Mouse (Mus musculus): ENCODE data around the gene Tti1. TPM values are rescaled to one million over a fixed set of nuclear protein-coding genes. Genes with fewer than 3 reads are reported as not detected.
"Not testable (repeated sequence)": the region's sequence is repeated elsewhere in the genome, so short reads cannot be mapped to it uniquely, and the experiment has no call there.

The Tti1 gene
- polyA plus RNA-seq, 1 experiment from 2014 or later = 23.5 TPM

DNA sequence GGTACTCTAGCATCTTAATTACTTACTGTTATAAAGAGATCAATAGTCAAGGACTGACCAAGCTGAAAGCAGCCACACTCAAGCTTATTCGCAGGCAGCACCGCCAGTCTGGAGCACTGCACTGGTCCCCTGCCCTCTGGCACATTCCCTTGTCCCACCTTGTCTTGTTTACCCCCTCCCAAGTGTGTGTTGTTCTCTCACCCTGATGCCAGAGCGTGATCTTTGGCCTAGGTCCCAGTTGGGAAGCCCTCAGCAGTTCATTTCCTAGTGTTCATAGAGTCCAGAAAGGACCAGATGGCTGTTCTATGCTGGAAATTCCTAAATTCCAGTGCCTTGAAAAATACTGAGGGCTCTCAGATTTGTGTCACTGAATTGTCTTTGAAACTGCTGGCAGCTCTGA is 28.8 kb upstream of the Tti1 start:
- no peak overlapping the region for H3K4me2 ChIP-seq (ENCODE audit: low read length)
- no peak overlapping the region for H3K27ac ChIP-seq (replicated peaks in 1 of 2; ENCODE audit: control insufficient read depth in 1 of 2, insufficient read depth in 1 of 2, low read depth in 2 of 2, low read length in 2 of 2)
- H3K9me3 ChIP-seq (ENCODE audit: control insufficient read depth, low read length) = no peaks in the 10 kb centered on the region
- H3K4me3 ChIP-seq (ENCODE audit: control insufficient read depth in 1 of 2, insufficient read depth in 1 of 2, low read depth in 1 of 2, low read length in 2 of 2) = no peak overlapping the region
- peaks cover 0 to 3% of the 10 kb centered on the region in 2 experiments; a peak in 1 of 4 replicates for H3K4me1 ChIP-seq (ENCODE audit: control insufficient read depth in 2 of 2, insufficient read depth in 2 of 2, low read length in 2 of 2)
- no peak for ATAC-seq (ENCODE audit: insufficient number of reproducible peaks, insufficient read depth, low FRiP score, low read depth)
- H3K9ac ChIP-seq (ENCODE audit: low read length) = no peak overlapping the region
- no peaks in the 10 kb centered on the region for H3K27me3 ChIP-seq (ENCODE audit: control insufficient read depth, insufficient read depth, low read length)
- WGBS = 82% methylated on average over 3 of the region's 3 CpGs
- peaks cover 83% of the 10 kb centered on the region for H3K36me3 ChIP-seq (ENCODE audit: control insufficient read depth, insufficient read depth, low read length)

GRCm38 (mm10) chr2:158055383-158055782 is 27.1 kb upstream of the Tti1 start:
- H3K9ac ChIP-seq (ENCODE audit: low read length); H3K9me3 ChIP-seq (ENCODE audit: control insufficient read depth, low read length); H3K27ac ChIP-seq (replicated peaks in 1 of 2; ENCODE audit: control insufficient read depth in 1 of 2, insufficient read depth in 1 of 2, low read depth in 2 of 2, low read length in 2 of 2); H3K27me3 ChIP-seq (ENCODE audit: control insufficient read depth, insufficient read depth, low read length); H3K4me2 ChIP-seq (ENCODE audit: low read length); H3K4me3 ChIP-seq (ENCODE audit: control insufficient read depth in 1 of 2, insufficient read depth in 1 of 2, low read depth in 1 of 2, low read length in 2 of 2); H3K4me1 ChIP-seq (ENCODE audit: control insufficient read depth in 2 of 2, insufficient read depth in 2 of 2, low read length in 2 of 2); ATAC-seq (ENCODE audit: insufficient number of reproducible peaks, insufficient read depth, low FRiP score, low read depth): not testable (repeated sequence)
- H3K36me3 ChIP-seq (ENCODE audit: control insufficient read depth, insufficient read depth, low read length) = peaks cover 76% of the 10 kb centered on the region
- WGBS = 87% methylated on average over 8 of the region's 8 CpGs

GRCm38 (mm10) chr2:158054596-158054995 is 26.4 kb upstream of the Tti1 start:
- Histone ChIP-seq H3K9me3 (ENCODE audit: control insufficient read depth, low read length) (no peaks in the 10 kb centered on the region), H3K4me2 (ENCODE audit: low read length) (no peak overlapping the region), H3K4me1 (ENCODE audit: control insufficient read depth in 2 of 2, insufficient read depth in 2 of 2, low read length in 2 of 2) (peaks cover 0 to 3% of the 10 kb centered on the region in 2 experiments; a peak in 1 of 4 replicates), H3K27ac (replicated peaks in 1 of 2; ENCODE audit: control insufficient read depth in 1 of 2, insufficient read depth in 1 of 2, low read depth in 2 of 2, low read length in 2 of 2) (no peak overlapping the region), H3K36me3 (ENCODE audit: control insufficient read depth, insufficient read depth, low read length) (peaks cover 75% of the 10 kb centered on the region), H3K27me3 (ENCODE audit: control insufficient read depth, insufficient read depth, low read length) (no peaks in the 10 kb centered on the region), H3K9ac (ENCODE audit: low read length) (no peak overlapping the region), H3K4me3 (ENCODE audit: control insufficient read depth in 1 of 2, insufficient read depth in 1 of 2, low read depth in 1 of 2, low read length in 2 of 2) (no peak overlapping the region)
- ATAC-seq (ENCODE audit: insufficient number of reproducible peaks, insufficient read depth, low FRiP score, low read depth) = no peak
- 76% methylated on average over 3 of the region's 3 CpGs for WGBS

DNA sequence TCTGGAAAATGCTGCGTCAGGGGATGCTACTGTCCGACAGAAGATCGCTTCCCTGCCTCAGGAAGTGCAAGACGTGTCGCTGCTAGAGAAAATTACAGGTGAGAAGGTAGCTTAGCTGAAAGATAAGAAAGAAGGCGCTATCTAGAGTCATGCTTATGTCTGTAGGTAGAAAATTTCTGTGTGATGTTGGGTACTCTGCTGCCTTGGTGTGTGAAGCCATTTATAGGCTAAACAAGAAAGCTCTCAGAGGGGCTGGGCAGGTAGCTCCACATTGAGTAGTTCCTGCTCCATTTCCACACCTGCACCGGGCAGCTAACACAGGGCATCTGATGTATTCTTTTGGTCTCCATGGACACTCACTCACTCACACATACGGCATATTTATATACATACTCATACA is 21.9 kb upstream of the Tti1 start:
- 95% methylated on average over 8 of the region's 8 CpGs for WGBS
- no peak overlapping the region for H3K27ac ChIP-seq (replicated peaks in 1 of 2; ENCODE audit: control insufficient read depth in 1 of 2, insufficient read depth in 1 of 2, low read depth in 2 of 2, low read length in 2 of 2)
- H3K9me3 ChIP-seq (ENCODE audit: control insufficient read depth, low read length) = no peaks in the 10 kb centered on the region
- ATAC-seq (ENCODE audit: insufficient number of reproducible peaks, insufficient read depth, low FRiP score, low read depth) = no peak
- H3K27me3 ChIP-seq (ENCODE audit: control insufficient read depth, insufficient read depth, low read length) = no peaks in the 10 kb centered on the region
- peaks cover 72% of the 10 kb centered on the region for H3K36me3 ChIP-seq (ENCODE audit: control insufficient read depth, insufficient read depth, low read length)
- no peak overlapping the region for H3K4me2 ChIP-seq (ENCODE audit: low read length)
- no peak overlapping the region for H3K9ac ChIP-seq (ENCODE audit: low read length)
- no peak overlapping the region for H3K4me3 ChIP-seq (ENCODE audit: control insufficient read depth in 1 of 2, insufficient read depth in 1 of 2, low read depth in 1 of 2, low read length in 2 of 2)
- no peaks in the 10 kb centered on the region; a peak in 1 of 4 replicates for H3K4me1 ChIP-seq (ENCODE audit: control insufficient read depth in 2 of 2, insufficient read depth in 2 of 2, low read length in 2 of 2)

GRCm38 (mm10) chr2:158048718-158049117 is 20.5 kb upstream of the Tti1 start:
- no peaks in the 10 kb centered on the region; a peak in 1 of 4 replicates for H3K4me1 ChIP-seq (ENCODE audit: control insufficient read depth in 2 of 2, insufficient read depth in 2 of 2, low read length in 2 of 2)
- WGBS = 96% methylated on average over 1 of the region's 1 CpGs
- H3K36me3 ChIP-seq (ENCODE audit: control insufficient read depth, insufficient read depth, low read length) = peaks cover 78% of the 10 kb centered on the region
- H3K4me3 ChIP-seq (ENCODE audit: control insufficient read depth in 1 of 2, insufficient read depth in 1 of 2, low read depth in 1 of 2, low read length in 2 of 2) = no peak overlapping the region
- no peaks in the 10 kb centered on the region for H3K27me3 ChIP-seq (ENCODE audit: control insufficient read depth, insufficient read depth, low read length)
- no peak overlapping the region for H3K27ac ChIP-seq (replicated peaks in 1 of 2; ENCODE audit: control insufficient read depth in 1 of 2, insufficient read depth in 1 of 2, low read depth in 2 of 2, low read length in 2 of 2)
- no peak overlapping the region for H3K9ac ChIP-seq (ENCODE audit: low read length)
- no peaks in the 10 kb centered on the region for H3K9me3 ChIP-seq (ENCODE audit: control insufficient read depth, low read length)
- no peak for ATAC-seq (ENCODE audit: insufficient number of reproducible peaks, insufficient read depth, low FRiP score, low read depth)
- no peak overlapping the region for H3K4me2 ChIP-seq (ENCODE audit: low read length)

GRCm38 (mm10) chr2:158047903-158048302 is 19.7 kb upstream of the Tti1 start:
- 48% methylated on average over 3 of the region's 3 CpGs for WGBS
- no peak overlapping the region for H3K4me3 ChIP-seq (ENCODE audit: control insufficient read depth in 1 of 2, insufficient read depth in 1 of 2, low read depth in 1 of 2, low read length in 2 of 2)
- no peak overlapping the region for H3K9ac ChIP-seq (ENCODE audit: low read length)
- no peak overlapping the region for H3K27ac ChIP-seq (replicated peaks in 1 of 2; ENCODE audit: control insufficient read depth in 1 of 2, insufficient read depth in 1 of 2, low read depth in 2 of 2, low read length in 2 of 2)
- no peak overlapping the region for H3K4me2 ChIP-seq (ENCODE audit: low read length)
- no peak for ATAC-seq (ENCODE audit: insufficient number of reproducible peaks, insufficient read depth, low FRiP score, low read depth)
- no peaks in the 10 kb centered on the region for H3K27me3 ChIP-seq (ENCODE audit: control insufficient read depth, insufficient read depth, low read length)
- H3K36me3 ChIP-seq (ENCODE audit: control insufficient read depth, insufficient read depth, low read length) = peaks cover 86% of the 10 kb centered on the region
- no peaks in the 10 kb centered on the region; a peak in 1 of 4 replicates for H3K4me1 ChIP-seq (ENCODE audit: control insufficient read depth in 2 of 2, insufficient read depth in 2 of 2, low read length in 2 of 2)
- no peaks in the 10 kb centered on the region for H3K9me3 ChIP-seq (ENCODE audit: control insufficient read depth, low read length)

GRCm38 (mm10) chr2:158046186-158046585 is 18.0 kb upstream of the Tti1 start:
- H3K27ac ChIP-seq (replicated peaks in 1 of 2; ENCODE audit: control insufficient read depth in 1 of 2, insufficient read depth in 1 of 2, low read depth in 2 of 2, low read length in 2 of 2) = no peak overlapping the region
- H3K9me3 ChIP-seq (ENCODE audit: control insufficient read depth, low read length) = no peaks in the 10 kb centered on the region
- peaks cover 79% of the 10 kb centered on the region for H3K36me3 ChIP-seq (ENCODE audit: control insufficient read depth, insufficient read depth, low read length)
- H3K4me2 ChIP-seq (ENCODE audit: low read length) = no peak overlapping the region
- ATAC-seq (ENCODE audit: insufficient number of reproducible peaks, insufficient read depth, low FRiP score, low read depth) = no peak
- WGBS = 71% methylated on average over 4 of the region's 4 CpGs
- no peaks in the 10 kb centered on the region for H3K4me1 ChIP-seq (ENCODE audit: control insufficient read depth in 2 of 2, insufficient read depth in 2 of 2, low read length in 2 of 2)
- H3K4me3 ChIP-seq (ENCODE audit: control insufficient read depth in 1 of 2, insufficient read depth in 1 of 2, low read depth in 1 of 2, low read length in 2 of 2) = no peak overlapping the region
- H3K9ac ChIP-seq (ENCODE audit: low read length) = no peak overlapping the region
- H3K27me3 ChIP-seq (ENCODE audit: control insufficient read depth, insufficient read depth, low read length) = no peaks in the 10 kb centered on the region

DNA sequence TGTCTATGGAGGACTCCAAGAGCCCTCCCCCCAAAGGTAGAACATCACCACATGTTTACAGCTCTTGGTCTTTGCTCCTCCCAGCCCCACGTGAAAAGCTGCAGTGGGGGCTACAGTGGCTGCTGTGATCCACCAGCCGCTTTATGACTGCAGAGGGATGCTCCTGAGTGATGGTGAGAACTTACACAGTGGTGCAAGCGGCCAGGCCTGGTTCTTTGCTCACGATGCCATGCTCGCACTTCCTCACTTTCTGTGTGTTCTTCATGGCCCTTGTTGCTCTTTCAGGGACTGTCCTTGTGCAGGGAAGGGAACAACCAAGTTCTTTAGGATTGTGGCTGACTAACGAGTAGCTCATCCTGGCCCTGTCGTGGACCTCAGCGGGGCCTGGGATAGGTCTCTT is 15.3 kb upstream of the Tti1 start:
- H3K36me3 ChIP-seq (ENCODE audit: control insufficient read depth, insufficient read depth, low read length) = peaks cover 73% of the 10 kb centered on the region
- no peaks in the 10 kb centered on the region for H3K27me3 ChIP-seq (ENCODE audit: control insufficient read depth, insufficient read depth, low read length)
- no peak overlapping the region for H3K27ac ChIP-seq (replicated peaks in 1 of 2; ENCODE audit: control insufficient read depth in 1 of 2, insufficient read depth in 1 of 2, low read depth in 2 of 2, low read length in 2 of 2)
- no peak for ATAC-seq (ENCODE audit: insufficient number of reproducible peaks, insufficient read depth, low FRiP score, low read depth)
- H3K9me3 ChIP-seq (ENCODE audit: control insufficient read depth, low read length) = no peaks in the 10 kb centered on the region
- no peaks in the 10 kb centered on the region for H3K4me1 ChIP-seq (ENCODE audit: control insufficient read depth in 2 of 2, insufficient read depth in 2 of 2, low read length in 2 of 2)
- no peak overlapping the region for H3K9ac ChIP-seq (ENCODE audit: low read length)
- 86% methylated on average over 8 of the region's 8 CpGs for WGBS
- H3K4me3 ChIP-seq (ENCODE audit: control insufficient read depth in 1 of 2, insufficient read depth in 1 of 2, low read depth in 1 of 2, low read length in 2 of 2) = no peak overlapping the region
- H3K4me2 ChIP-seq (ENCODE audit: low read length) = no peak overlapping the region
